Mouse (Mus musculus) forelimb bud, embryonic 11.5 days (tissue): ENCODE data around the gene Mat1a.

Experiments
- DNase-seq: peaks from one replicate; pipeline ENCODE4 v3.0.0-alpha.2; 2012; ENCODE audit warnings: low read depth, low spot score

Mat1a gene

DNA sequence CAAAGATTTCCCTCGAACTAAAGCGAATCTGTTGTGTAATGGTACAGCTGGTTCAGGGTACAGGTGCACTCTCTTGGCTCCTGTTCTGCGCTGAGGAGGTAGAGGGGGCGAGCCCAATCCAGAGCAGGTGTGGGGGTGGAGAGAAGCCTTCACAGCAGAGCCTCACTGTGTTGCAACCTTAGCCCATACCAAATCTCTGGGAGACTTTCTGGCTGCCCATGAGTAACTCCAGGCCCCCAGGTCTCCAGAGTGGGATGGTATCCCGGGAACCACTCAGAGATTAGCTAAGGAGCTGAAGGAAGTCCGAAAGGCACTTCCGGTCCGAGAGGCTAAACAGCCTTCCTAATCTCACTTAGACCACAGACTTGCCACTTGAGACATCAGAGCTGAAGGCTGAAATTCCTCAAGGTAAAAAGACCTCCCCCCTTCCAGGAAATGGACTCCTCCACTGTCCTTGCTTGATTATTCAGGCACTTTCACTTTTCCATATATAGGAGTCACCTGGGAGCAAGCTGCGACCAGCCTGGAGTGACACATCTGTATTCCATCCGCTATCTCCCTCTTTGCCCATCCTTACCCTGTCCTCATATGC lies at the start of gene Mat1a:
TSS of gene Mat1a (plus strand) at position 183 of the 592 bp plus-strand sequence.
- no peak for DNase-seq

DNA sequence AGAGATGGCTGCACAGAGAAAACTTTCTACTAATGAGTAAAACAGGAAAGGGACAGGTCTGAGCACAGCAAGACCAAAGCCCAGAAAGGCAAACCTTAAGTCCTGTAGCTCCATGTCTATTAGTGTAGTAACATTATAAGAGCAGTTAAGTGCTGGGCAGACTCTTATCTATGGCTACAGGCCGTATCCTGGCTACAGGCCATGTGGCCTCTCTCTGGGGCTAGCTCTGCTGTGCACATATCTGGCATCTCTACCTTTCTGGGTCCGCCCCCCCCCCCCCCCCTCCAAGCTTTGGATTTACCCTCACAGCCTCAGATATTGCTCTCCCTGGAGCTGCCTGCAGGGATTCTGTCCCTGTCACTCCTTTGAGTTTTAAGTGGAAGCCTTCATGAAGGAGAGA lies 39.7 kb upstream of the Mat1a start:
- DNase-seq = no peak

DNA sequence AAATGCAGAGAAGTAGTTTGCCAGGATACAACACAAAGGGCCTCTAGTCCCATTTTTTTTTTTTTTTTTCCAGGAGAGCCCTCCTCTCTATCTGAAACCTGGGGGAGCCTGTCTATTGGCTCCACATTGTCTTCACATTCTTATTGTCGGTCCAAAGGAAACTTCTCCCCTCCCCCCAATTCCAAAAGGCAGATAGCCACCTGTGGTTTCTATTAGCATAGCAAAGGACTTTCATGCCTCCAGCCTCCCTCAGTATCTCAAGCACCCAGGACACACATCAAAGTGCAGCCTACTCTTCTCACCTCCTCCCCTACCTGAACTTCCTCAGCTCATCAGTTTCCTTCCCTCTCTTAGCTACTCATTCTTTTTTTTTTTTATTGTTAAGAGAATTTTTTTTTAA lies 38.4 kb upstream of the Mat1a start:
- no peak for DNase-seq

DNA sequence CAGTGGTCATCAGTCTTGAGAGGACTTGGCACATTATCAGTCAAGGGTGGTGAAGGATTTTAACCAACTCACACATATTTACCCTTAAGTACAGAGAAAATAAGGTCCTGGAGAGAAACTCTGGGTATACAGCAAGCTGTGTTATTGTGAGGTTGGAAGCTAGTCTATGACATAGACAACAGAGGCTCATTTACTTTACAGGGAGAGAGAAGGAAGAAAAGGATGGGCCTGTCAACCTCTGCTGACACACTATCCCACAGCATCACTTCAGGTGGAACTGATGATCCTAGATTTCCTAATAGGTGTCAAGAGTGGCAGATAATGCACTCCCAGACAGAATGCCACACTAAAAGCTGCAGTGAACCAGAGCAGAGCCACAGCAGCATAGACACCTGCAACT lies 35.7 kb upstream of the Mat1a start, which contains the start of gene Dydc2:
TSS of gene Dydc2 (minus strand) at position 101 of the 400 bp plus-strand sequence.
- no peak for DNase-seq

DNA sequence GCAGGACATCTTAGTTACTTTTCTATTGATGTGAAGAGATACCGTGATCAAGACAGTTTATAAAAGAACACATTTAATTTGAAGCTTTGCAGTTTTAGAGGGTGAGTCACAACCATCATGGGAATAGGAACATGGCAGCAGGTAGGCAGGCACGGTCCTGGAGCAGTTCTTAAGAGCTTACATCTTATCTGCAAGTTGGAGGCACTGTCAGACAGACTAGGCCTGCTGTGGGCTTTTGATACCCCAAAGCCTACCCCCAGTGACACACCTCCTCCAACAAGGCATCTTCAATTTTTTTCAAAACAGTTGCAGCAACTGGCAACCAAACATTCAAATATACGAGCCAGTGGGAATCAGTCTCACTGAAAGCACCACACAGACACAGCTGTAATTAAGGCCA lies 34.5 kb upstream of the Mat1a start:
- DNase-seq = no peak

DNA sequence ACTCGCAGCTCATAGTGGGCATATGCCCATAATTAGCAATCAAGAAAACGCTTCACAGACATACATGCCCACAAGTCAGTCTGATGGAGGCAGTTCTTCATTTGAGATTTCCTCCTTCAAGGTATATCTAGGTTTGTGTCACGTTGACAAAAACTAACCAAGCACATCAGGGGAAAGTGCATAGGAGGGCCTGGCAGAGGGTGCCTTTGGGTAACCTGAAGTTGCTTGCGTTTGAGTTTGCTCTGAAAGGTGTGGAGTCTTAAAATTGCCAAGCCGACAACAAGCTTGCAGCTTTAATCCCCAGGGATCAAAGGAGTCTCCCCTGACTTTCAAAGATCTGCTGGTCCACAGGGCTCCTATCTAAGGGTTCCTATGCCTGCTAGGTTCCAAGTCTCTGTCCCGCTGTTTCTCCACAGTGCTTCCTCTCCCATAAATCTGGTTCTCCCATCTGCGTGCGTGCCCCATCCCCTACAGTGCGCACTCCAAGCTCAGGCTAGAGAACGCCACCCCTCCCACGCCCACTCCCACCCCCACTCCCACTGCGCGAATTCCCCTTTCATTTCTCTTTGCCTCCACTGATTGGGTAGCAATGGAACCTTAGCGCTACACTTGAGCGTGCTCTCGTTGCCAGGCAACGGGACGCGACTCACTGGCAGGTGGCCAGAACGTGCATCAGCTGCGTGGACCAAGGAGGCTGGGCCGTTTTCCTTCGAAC lies 32.4 kb upstream of the Mat1a start, which contains the start of gene Dydc1:
TSS of gene Dydc1 (plus strand) at position 683 of the 715 bp plus-strand sequence.
- peak; percentile 68 for DNase-seq

DNA sequence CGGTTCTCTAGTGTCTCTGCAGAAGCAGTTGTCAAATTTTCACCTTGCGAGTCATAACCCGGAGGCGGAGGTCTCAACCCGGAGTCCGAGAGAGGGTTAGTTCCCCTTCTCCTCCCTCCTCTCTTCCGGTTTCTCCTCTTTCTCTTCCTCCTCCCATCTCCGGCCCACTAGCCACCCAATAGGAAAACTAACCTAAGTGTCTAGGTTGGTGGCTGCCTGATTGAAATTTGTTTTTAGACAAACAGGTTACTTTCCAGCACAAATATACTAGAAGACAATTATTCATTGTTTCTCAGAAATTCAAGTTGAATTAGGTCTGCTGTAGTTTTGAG lies 31.9 kb upstream of the Mat1a start:
- DNase-seq = no peak

DNA sequence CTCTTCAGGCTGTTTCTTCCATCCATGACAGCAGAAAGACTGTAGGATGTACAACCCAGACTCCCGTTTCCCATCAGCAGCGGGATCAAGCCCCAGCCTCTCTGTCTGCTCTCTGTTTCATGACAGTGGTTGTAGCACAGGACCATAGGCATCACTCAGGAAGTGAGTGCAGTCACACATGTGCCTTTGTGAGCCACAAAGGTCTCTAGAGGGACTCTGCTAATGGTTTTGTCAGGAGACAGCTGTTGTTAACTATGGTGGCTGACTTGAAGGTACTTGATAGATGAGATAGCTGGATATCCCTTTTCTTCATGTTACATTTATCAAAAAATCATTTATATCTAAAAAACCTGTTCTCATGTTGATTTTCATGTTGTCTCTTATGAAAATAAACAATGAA lies 22.4 kb upstream of the Mat1a start:
- DNase-seq = no peak

DNA sequence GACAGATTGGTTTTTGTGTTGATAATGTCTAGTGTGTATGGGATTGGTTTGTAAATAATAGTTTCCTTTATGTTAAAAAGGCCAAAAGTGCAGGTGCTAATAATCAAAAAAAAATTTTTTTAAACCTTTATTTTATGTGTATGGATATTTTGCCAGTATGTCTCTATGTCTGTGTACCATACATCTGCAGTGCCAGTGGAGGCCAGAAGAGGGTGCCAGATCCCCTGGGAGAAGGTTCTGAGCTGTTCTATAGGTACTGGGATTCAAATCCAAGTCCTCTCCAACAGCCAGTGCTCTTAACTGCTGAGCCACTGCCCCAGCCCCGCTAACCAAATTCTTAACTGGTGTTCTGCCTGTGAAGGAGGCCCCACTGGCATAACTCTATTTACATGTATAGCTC lies 17.3 kb upstream of the Mat1a start:
- no peak for DNase-seq

DNA sequence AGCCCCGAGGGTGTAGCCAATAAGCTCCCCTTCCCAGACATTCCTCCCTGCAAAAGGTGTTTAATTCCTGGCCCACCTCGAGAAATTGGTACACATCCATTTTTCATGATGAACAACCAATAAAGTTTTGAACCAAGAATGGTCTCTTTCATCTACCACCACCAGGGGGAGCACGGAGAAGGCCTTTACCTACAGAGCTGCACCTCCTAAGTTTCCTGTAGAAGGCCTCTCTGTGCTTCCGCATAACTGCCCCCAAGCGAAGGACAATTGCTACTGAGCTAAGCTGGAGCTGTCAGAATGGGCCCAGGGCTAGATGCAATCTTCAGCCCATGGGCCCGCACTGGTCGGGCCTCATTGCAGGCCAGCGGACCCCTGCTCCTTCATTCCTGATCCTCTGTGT lies 14.1 kb upstream of the Mat1a start:
- peak; percentile 16 for DNase-seq

DNA sequence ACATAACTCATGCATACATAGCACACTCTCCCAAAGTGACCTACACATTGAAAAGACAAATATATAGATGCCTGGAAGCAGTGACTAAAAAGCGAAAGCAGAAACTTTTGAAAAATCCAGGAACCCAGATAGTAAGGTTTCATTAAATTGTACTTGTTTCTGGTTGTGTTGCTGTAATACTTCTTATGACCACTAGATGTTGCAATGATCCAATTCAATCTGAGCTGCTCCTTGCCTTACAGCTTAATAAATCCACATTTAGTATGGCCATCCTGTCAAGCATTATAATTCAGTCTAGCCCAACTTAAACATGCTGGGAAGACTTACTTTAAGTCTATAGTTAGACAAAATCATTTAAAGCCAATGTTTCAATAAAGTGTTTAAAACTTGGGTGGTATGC lies 10.7 kb upstream of the Mat1a start:
- peak; percentile 5 for DNase-seq

DNA sequence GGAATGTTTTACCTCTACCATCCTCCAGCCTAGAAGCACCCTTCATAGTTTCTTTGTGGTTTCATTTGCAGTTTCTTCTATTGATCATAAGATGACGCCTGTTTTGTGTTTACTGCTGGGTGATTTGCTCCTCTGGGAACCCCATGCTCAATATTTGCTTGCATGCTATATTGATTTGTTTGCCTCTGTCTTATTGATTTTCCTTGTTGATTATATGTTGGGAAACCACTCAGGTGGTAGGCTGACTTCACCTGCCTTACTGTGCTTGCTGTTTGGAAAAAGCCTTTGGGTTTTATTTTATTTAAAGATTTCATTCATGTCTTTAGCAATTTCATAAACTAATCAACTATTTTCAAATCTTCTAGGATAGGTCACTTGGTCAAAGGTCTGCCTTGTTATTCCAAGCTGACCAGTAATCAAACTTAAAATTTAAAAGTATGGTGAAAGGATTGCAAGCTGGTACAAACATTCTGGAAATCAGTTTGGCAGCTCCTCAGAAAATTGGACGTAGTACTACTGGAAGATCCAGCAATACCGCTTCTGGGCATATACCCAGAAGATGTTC lies 8.5 kb upstream of the Mat1a start:
- no peak for DNase-seq

DNA sequence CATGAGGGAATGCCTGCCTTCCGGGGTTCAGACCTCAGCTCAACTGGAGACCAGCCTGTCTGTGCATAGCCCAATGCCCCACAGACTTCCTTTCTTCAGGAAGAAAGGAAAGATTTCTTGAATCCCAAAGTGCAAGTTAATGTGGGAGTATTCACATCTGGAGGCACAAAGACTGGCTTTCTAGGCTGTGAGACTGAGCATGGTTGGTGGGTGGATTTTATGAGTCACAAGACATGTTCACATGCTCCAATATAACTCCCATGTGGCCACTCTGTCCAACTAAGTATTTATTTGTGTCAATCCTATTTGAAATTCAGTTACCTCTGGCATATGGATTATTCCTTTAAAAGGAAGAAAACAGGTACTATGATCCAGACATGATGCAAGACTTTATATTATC lies 6.1 kb upstream of the Mat1a start:
- no peak for DNase-seq

DNA sequence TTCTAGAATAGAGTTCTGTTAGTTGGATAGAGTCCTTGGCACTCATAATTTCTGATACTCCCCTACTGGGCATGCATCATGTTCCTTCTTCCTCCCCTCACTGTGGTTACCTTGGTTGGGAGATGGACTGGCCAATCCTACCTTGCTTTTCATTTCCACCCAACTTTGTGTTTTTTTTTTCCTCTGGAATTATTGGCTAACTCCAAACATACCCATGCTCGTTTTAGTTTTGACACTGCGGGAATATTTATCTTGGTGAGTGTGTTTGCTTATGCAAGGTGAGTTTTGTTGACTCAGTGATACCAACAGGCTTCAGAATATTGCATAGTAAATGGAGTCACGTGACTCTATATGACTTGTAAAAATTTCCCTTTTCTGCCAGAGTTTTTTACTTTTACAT lies 4.1 kb upstream of the Mat1a start:
- DNase-seq = no peak

DNA sequence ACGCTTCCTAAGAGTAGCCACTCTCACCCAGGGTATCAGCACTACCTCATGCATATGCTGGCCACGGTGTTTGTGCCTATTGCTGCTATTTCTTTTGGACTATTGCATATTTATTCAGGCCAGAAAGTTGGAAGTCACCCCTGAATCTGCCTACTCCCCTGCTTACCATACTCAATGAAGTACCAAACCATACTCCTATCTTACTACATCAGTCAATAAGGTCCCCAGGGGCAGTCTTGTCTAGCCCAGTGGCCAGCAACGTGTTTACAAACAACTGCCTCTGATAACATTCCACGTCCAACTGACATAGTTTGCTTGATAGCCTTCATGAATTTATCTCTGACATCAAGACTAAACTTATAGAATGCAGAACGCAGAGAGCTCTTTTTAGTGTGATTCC lies 3.6 kb upstream of the Mat1a start:
- no peak for DNase-seq

DNA sequence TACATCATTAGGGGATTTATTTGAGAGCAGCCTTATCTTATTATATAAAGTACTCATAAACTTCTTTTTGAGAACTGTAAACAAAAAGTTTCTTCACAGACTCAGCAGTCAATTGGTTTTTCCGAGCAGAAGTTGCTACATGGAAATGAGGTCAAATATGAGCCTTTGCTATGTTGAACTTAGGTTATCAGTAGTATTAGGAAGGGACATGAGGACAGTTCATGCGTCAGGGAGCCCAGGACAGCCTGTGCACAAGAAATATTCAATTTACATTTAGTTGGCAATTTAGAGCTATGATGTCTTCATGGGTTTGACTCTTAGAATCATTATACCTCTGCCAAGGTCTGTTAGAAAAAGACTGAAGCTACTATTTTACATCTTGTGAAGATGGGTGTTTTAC lies 2.6 kb upstream of the Mat1a start:
- no peak for DNase-seq

DNA sequence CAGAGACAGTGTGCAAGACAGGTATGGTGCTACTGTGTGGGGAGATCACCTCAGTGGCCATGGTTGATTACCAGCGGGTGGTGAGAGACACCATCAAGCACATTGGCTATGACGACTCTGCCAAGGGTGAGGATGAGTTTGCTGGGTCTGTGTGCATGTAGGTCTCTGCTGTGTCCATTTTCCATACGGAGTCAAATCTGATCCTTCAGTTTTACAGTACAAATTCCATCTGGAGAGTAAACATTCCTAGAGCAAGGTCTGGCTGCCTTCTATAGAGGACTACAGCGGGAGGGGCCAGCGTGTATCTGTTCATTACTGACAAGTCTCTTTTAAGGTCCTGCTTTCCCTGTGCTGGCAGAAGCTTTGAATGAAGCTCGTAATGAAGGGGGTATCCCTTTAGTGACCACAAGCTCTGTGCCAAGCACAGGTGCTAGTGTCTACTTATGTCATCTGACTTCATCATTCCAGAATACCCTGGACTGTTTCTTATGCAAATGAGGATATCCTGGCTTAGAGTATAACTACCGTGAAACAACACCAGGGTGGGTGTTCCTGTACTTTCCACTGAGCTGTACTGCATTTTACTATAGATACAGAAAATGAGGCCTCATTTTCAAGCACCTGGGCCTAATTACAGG lies 6.3 kb downstream of the Mat1a start:
- no peak for DNase-seq

DNA sequence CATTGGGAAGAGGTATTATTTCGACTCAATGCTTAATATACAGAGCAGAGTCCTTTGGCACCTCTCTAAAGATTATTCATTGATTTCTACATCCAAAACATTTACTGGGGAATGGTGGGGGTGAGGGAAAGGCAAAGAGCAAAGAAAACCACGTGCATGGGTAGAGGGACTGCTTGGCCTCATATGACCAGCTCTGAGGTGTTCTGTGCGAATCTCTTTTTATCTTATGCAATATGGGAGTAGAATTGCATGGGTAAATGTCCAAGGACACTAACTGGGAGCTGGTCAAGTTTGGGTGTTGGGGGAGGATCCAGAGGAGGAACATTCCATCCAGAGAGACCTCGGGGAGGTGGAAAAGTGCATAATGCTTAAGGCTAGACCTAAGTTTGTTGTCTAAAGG lies 8.1 kb downstream of the Mat1a start:
- no peak for DNase-seq

DNA sequence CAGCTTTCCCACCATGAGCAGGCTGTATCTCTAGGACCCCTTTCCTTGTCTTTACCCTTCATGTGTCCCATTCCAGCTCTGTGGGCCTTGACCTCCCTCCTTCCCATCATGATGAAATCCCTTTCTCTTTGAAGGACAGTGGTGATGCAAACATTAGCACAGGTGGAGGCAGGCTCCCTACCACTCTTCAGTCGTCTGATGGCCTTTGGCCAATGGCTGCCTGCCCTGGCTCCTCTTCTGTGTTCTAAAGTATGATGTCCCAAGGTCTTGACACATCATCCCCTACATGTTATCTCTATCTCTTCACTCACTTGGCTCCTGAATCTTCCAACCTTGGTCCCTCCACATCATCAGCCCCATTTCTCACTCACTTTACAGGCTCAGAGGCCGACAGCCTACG lies 11.4 kb downstream of the Mat1a start:
- no peak for DNase-seq

DNA sequence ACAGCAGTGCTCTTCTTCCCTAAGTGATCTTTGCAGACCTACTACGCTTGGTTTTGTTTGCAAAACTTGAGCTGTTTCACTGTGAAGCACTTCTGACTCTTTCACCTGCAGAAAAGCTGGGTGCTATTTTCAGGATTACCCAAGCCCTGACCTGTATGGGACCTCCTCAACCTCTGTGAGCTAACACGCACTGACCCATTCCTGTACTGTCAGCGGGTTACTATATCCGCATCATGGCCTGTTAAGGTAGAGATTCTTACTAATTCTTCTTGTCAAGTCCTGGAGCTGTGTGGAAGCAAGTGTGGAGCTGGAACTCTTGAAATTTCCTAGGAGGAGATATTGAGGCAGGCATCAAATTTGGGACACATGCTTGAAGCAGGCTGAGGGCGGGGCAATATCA lies 19.8 kb downstream of the Mat1a start:
- no peak for DNase-seq

DNA sequence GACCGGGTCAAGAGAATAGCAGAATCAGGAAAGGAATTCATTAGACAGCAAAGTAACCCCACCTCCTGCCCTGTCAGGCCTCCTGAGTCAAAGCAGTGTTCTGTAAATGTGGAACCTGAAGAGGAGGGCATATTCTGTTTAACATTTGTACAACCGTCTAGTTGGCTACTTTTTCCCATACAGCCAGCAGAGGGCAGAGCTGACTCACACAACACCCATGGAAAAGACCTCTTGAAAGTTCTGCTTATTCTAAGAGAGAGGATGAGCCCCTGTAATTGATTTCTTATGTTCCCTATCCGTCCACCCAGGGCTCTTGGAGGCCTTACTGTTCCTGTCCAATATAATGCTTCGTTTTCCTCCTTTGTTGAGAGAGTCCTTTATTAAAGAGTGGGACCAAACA lies 23.2 kb downstream of the Mat1a start:
- peak; percentile 7 for DNase-seq

DNA sequence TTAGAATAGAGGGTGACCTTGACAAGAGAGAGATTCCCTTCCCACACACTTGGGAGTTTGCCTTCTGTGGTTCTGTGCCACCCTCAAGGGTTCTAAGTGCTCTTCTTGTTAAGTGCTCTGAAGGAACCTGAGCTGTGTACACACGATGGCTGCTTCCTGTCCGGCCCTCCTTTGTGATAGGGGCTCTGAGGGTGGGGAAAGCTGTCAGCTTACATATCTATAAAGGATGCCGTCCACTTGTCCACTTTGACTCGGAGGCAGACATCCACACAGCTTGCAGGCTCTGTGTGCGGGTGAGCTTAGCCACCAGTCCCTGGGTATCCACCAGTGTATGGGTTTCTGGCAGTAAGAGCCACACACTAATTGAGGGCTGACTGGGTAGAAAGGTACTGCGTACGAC lies 26.7 kb downstream of the Mat1a start, which contains the start of gene Sftpa1:
TSS of gene Sftpa1 (plus strand) at position 243 of the 400 bp plus-strand sequence.
- no peak for DNase-seq

DNA sequence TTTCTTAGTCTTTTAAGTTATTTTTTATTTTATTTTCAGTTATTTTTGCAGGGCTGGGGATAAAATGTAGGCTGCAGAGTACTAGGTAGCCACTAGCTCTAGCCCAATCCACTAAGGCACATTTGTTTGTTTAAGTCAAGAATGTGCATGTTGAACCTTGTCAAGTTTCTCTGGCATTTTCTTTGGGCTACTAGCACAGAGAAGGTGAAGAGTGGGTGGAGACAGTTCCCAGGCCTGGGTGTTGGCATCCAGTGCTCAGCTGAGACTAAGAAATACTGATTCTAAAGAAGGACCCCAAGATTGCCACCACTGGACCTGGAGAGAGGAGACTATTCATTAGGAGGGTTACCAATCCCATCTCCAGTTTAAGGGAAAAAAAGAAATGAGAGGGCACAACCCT lies 32.2 kb downstream of the Mat1a start:
- no peak for DNase-seq
